Mouse (Mus musculus): Measurements from ENCODE around the gene Cyp2t4. TPM values are rescaled to one million over a fixed set of nuclear protein-coding genes. Genes with fewer than 3 reads are reported as not detected.

Gene Cyp2t4
- polyA plus RNA-seq, 1 experiment from 2014 or later: not detected

- no peak for DNase-seq (ENCODE audit: low spot score)
- ATAC-seq (replicated peaks; ENCODE audit: insufficient number of reproducible peaks, low FRiP score, low TSS enrichment, low read depth): no peak
Measured at GRCm38 (mm10) chr7:27167475-27168094, 14.1 kb downstream of the Cyp2t4 start.

DNA sequence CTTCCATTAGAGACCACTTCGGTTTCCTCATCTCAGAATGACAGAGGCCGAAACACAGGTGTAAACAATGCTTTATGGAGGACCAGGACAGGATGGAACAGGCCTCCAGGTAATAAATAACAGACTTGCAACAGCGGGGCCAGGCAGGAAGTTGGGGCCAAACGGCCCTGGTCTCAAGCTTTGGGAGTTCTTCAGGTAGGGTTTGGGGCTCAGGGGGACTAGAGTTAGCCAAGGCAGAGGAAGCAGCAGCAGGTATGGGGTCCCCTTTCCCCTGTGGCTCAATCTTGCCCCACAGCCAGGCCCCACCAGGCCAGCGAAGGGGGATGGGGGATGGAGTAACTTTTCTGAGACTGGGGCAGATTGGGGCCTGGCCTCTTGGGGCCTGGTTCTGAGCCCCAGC, 14.9 kb downstream of the Cyp2t4 start:
- WGBS: 90% methylated on average over 5 of the region's 5 CpGs
- Histone ChIP-seq H3K4me1 (ENCODE audit: control insufficient read depth, insufficient read depth, low read length) (peaks cover 11% of the 10 kb centered on the region), H3K27ac (replicated peaks; ENCODE audit: low read depth, low read length) (no peak overlapping the region), H3K36me3 (replicated peaks; ENCODE audit: control insufficient read depth, insufficient read depth, low read depth, low read length) (peaks cover 8% of the 10 kb centered on the region), H3K27me3 (ENCODE audit: control insufficient read depth, insufficient read depth, low read length) (no peaks in the 10 kb centered on the region), H3K9me3 (replicated peaks; ENCODE audit: control insufficient read depth, low read length) (no peaks in the 10 kb centered on the region), H3K9ac (replicated peaks; ENCODE audit: low read length) (no peak overlapping the region), H3K4me2 (ENCODE audit: low read depth, low read length) (no peak overlapping the region), H3K4me3 (ENCODE audit: low read depth, low read length) (no peak overlapping the region)
- no peak for ATAC-seq (replicated peaks; ENCODE audit: insufficient number of reproducible peaks, low FRiP score, low TSS enrichment, low read depth)
- no peak for DNase-seq (ENCODE audit: low spot score)

More at GRCm38 (mm10) chr7:27167475-27168094, 14.1 kb downstream of the Cyp2t4 start:
- Histone ChIP-seq H3K4me2 (ENCODE audit: low read depth, low read length) (peak overlapping the region; percentile 53), H3K27me3 (ENCODE audit: control insufficient read depth, insufficient read depth, low read length) (no peaks in the 10 kb centered on the region), H3K9ac (replicated peaks; ENCODE audit: low read length) (peak overlapping the region; percentile 80), H3K4me1 (ENCODE audit: control insufficient read depth, insufficient read depth, low read length) (peaks cover 11% of the 10 kb centered on the region), H3K4me3 (ENCODE audit: low read depth, low read length) (peak overlapping the region; percentile 59), H3K27ac (replicated peaks; ENCODE audit: low read depth, low read length) (no peak overlapping the region), H3K36me3 (replicated peaks; ENCODE audit: control insufficient read depth, insufficient read depth, low read depth, low read length) (peaks cover 4% of the 10 kb centered on the region; the same call in 1 of the 2 replicates), H3K9me3 (replicated peaks; ENCODE audit: control insufficient read depth, low read length) (no peaks in the 10 kb centered on the region)
- 78% methylated on average over 11 of the region's 11 CpGs for WGBS

- no peak overlapping the region for H3K4me2 ChIP-seq (ENCODE audit: low read depth, low read length)
- no peak overlapping the region for H3K27ac ChIP-seq (replicated peaks; ENCODE audit: low read depth, low read length)
- H3K27me3 ChIP-seq (ENCODE audit: control insufficient read depth, insufficient read depth, low read length): no peaks in the 10 kb centered on the region
- no peak overlapping the region for H3K9ac ChIP-seq (replicated peaks; ENCODE audit: low read length)
- DNase-seq (ENCODE audit: low spot score) (no peak), ATAC-seq (replicated peaks; ENCODE audit: insufficient number of reproducible peaks, low FRiP score, low TSS enrichment, low read depth) (no peak)
- 79% methylated on average over 3 of the region's 3 CpGs for WGBS
- no peaks in the 10 kb centered on the region for H3K4me1 ChIP-seq (ENCODE audit: control insufficient read depth, insufficient read depth, low read length)
- peaks cover 4% of the 10 kb centered on the region for H3K36me3 ChIP-seq (replicated peaks; ENCODE audit: control insufficient read depth, insufficient read depth, low read depth, low read length)
- no peak overlapping the region for H3K4me3 ChIP-seq (ENCODE audit: low read depth, low read length)
- H3K9me3 ChIP-seq (replicated peaks; ENCODE audit: control insufficient read depth, low read length): no peaks in the 10 kb centered on the region
Measured at GRCm38 (mm10) chr7:27170981-27171380, 17.5 kb downstream of the Cyp2t4 start.

GRCm38 (mm10) chr7:27174496-27174895, 21.0 kb downstream of the Cyp2t4 start:
- Histone ChIP-seq H3K27me3 (ENCODE audit: control insufficient read depth, insufficient read depth, low read length) (no peaks in the 10 kb centered on the region), H3K4me2 (ENCODE audit: low read depth, low read length) (no peak overlapping the region), H3K4me1 (ENCODE audit: control insufficient read depth, insufficient read depth, low read length) (no peaks in the 10 kb centered on the region), H3K36me3 (replicated peaks; ENCODE audit: control insufficient read depth, insufficient read depth, low read depth, low read length) (peaks cover 4% of the 10 kb centered on the region), H3K4me3 (ENCODE audit: low read depth, low read length) (no peak overlapping the region), H3K9ac (replicated peaks; ENCODE audit: low read length) (no peak overlapping the region), H3K9me3 (replicated peaks; ENCODE audit: control insufficient read depth, low read length) (no peaks in the 10 kb centered on the region), H3K27ac (replicated peaks; ENCODE audit: low read depth, low read length) (no peak overlapping the region)
- ATAC-seq (replicated peaks; ENCODE audit: insufficient number of reproducible peaks, low FRiP score, low TSS enrichment, low read depth) (no peak), DNase-seq (ENCODE audit: low spot score) (no peak)
- 95% methylated on average over 15 of the region's 15 CpGs for WGBS

GRCm38 (mm10) chr7:27174896-27175295, 21.4 kb downstream of the Cyp2t4 start:
- H3K4me3 ChIP-seq (ENCODE audit: low read depth, low read length): no peak overlapping the region
- 94% methylated on average over 7 of the region's 7 CpGs for WGBS

GRCm38 (mm10) chr7:27177942-27178323, 24.4 kb downstream of the Cyp2t4 start:
- Histone ChIP-seq H3K27ac (replicated peaks; ENCODE audit: low read depth, low read length) (peak overlapping the region; percentile 84; the same call in 1 of the 2 replicates), H3K9ac (replicated peaks; ENCODE audit: low read length) (peak overlapping the region; percentile 54), H3K4me1 (ENCODE audit: control insufficient read depth, insufficient read depth, low read length) (no peaks in the 10 kb centered on the region), H3K4me3 (ENCODE audit: low read depth, low read length) (peak overlapping the region; percentile 69), H3K4me2 (ENCODE audit: low read depth, low read length) (peak overlapping the region; percentile 36), H3K27me3 (ENCODE audit: control insufficient read depth, insufficient read depth, low read length) (no peaks in the 10 kb centered on the region), H3K36me3 (replicated peaks; ENCODE audit: control insufficient read depth, insufficient read depth, low read depth, low read length) (peaks cover 2% of the 10 kb centered on the region), H3K9me3 (replicated peaks; ENCODE audit: control insufficient read depth, low read length) (no peaks in the 10 kb centered on the region)
- ATAC-seq (replicated peaks; ENCODE audit: insufficient number of reproducible peaks, low FRiP score, low TSS enrichment, low read depth) (peak; percentile 16), DNase-seq (ENCODE audit: low spot score) (no peak)
- 20% methylated on average over 4 of the region's 4 CpGs for WGBS

More at GRCm38 (mm10) chr7:27174896-27175295, 21.4 kb downstream of the Cyp2t4 start:
- H3K27me3 ChIP-seq (ENCODE audit: control insufficient read depth, insufficient read depth, low read length): no peaks in the 10 kb centered on the region
- peaks cover 4% of the 10 kb centered on the region for H3K36me3 ChIP-seq (replicated peaks; ENCODE audit: control insufficient read depth, insufficient read depth, low read depth, low read length)
- no peaks in the 10 kb centered on the region for H3K4me1 ChIP-seq (ENCODE audit: control insufficient read depth, insufficient read depth, low read length)
- no peak overlapping the region for H3K27ac ChIP-seq (replicated peaks; ENCODE audit: low read depth, low read length)
- DNase-seq (ENCODE audit: low spot score) (no peak), ATAC-seq (replicated peaks; ENCODE audit: insufficient number of reproducible peaks, low FRiP score, low TSS enrichment, low read depth) (no peak)
- H3K9ac ChIP-seq (replicated peaks; ENCODE audit: low read length): no peak overlapping the region
- no peak overlapping the region for H3K4me2 ChIP-seq (ENCODE audit: low read depth, low read length)
- no peaks in the 10 kb centered on the region for H3K9me3 ChIP-seq (replicated peaks; ENCODE audit: control insufficient read depth, low read length)

- no peaks in the 10 kb centered on the region for H3K27me3 ChIP-seq (ENCODE audit: control insufficient read depth, insufficient read depth, low read length)
- H3K27ac ChIP-seq (replicated peaks; ENCODE audit: low read depth, low read length): peak within 1 kb of the TSS; percentile 84
- ATAC-seq (replicated peaks; ENCODE audit: insufficient number of reproducible peaks, low FRiP score, low TSS enrichment, low read depth): peak; percentile 97
- H3K4me3 ChIP-seq (ENCODE audit: low read depth, low read length): peak within 1 kb of the TSS; percentile 69
- peak within 1 kb of the TSS; percentile 54 for H3K9ac ChIP-seq (replicated peaks; ENCODE audit: low read length)
- 1% methylated on average over 47 of the region's 53 CpGs for WGBS
- peak within 1 kb of the TSS; percentile 36 for H3K4me2 ChIP-seq (ENCODE audit: low read depth, low read length)
- no peaks in the 10 kb centered on the region for H3K4me1 ChIP-seq (ENCODE audit: control insufficient read depth, insufficient read depth, low read length)
- peak; percentile 99 for DNase-seq (ENCODE audit: low spot score)
- no peaks in the 10 kb centered on the region for H3K9me3 ChIP-seq (replicated peaks; ENCODE audit: control insufficient read depth, low read length)
- H3K36me3 ChIP-seq (replicated peaks; ENCODE audit: control insufficient read depth, insufficient read depth, low read depth, low read length): no peaks in the 10 kb centered on the region
Measured at GRCm38 (mm10) chr7:27178324-27179216, 25.1 kb downstream of the Cyp2t4 start, which contains the start of gene Rab4b. Gene Rab4b, minus strand, starts transcription at chr7:27178896.
